Mouse (Mus musculus): Measurements from ENCODE around the gene Mlh3.

GRCm38 (mm10) chr12:85290633-85291032 is 20.2 kb upstream of the Mlh3 start:
- TF ChIP-seq POLR2AphosphoS5 (IDR thresholded peaks at IDR 0.05; ENCODE audit: insufficient replicate concordance, low read depth, low read length), result no peak
- TF ChIP-seq CTCF (IDR thresholded peaks at IDR 0.05; ENCODE audit: low read depth, low read length), result no peak
- TF ChIP-seq GATA2 (IDR thresholded peaks at IDR 0.05; ENCODE audit: borderline replicate concordance, low read depth, low read length), result no peak
- TF ChIP-seq GATA1 (IDR thresholded peaks at IDR 0.05; ENCODE audit: borderline replicate concordance, low read length), result no peak
- no peak for TF ChIP-seq TAL1 (conservative IDR thresholded peaks at IDR 0.05; ENCODE audit: low read depth, low read length)

Data from G1E (cell line).